8 mouse cellular contexts compared by ENCODE assay signal in the genomic region with DNA sequence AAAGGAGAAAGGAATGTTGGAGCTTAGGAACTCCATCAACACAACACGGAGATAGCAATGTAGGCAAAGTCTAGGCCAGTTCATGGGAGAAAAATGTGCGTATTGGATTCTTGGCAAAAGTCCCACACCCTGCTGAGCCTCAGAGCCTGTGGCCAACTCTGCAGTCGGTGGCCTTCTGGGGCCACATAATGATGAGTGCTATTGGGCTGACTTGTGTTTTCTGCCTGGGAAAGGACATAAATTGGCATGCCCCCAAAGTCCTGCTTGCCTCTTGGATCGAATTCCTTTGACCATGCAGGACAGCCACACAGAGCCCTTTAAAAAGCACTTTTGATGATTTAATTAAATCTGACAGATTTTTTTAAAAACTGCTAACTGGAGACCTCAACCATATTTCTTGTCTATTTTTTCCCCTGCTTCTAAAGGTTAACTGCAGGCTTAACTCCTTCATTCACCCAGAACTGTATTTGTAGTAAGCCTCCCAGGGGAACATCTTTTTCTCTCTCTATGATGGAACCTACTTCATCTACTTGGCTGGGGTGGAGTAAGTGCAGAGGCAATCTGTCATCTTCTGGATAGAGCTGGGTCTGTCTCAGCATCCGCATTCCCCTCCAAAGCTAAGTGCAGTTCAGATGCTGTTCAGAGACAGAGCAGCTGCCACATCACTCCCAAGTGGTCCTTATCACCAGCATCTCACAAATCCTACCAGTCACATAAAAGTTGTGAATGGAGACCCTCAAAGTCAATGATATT.
DNase-seq lines count a peak whose midpoint lies in the region; ATAC-seq lines count a peak whose summit lies in the region.

No protein-coding gene starts in this region.

- 60% methylated on average over 5 of the region's 5 CpGs for WGBS in midbrain, embryonic 13.5 days
- WGBS in midbrain, embryonic 11.5 days = 72% methylated on average over 5 of the region's 5 CpGs
- WGBS in stomach, embryonic 14.5 days = 26% methylated on average over 5 of the region's 5 CpGs

- H3K27me3 ChIP-seq in midbrain, embryonic 13.5 days = no peaks in the 10 kb centered on the region
- H3K27me3 ChIP-seq in midbrain, embryonic 11.5 days (ENCODE audit: control insufficient read depth, insufficient read depth, low read length) = no peaks in the 10 kb centered on the region
- no peaks in the 10 kb centered on the region for H3K27me3 ChIP-seq in stomach, embryonic 14.5 days (ENCODE audit: control insufficient read depth, insufficient read depth, low read length)

- no peak overlapping the region for H3K9ac ChIP-seq in midbrain, embryonic 13.5 days (replicated peaks)
- no peak overlapping the region for H3K9ac ChIP-seq in midbrain, embryonic 11.5 days (ENCODE audit: low read length)
- no peak overlapping the region for H3K9ac ChIP-seq in stomach, embryonic 14.5 days (replicated peaks; ENCODE audit: low read depth, low read length)

- no peak overlapping the region for H3K27ac ChIP-seq in midbrain, embryonic 13.5 days
- no peak overlapping the region for H3K27ac ChIP-seq in midbrain, embryonic 11.5 days (ENCODE audit: low read depth, low read length)
- no peak overlapping the region for H3K27ac ChIP-seq in stomach, embryonic 14.5 days (ENCODE audit: low read length)

- H3K9me3 ChIP-seq in midbrain, embryonic 13.5 days = no peaks in the 10 kb centered on the region
- no peaks in the 10 kb centered on the region for H3K9me3 ChIP-seq in midbrain, embryonic 11.5 days (ENCODE audit: control insufficient read depth, low read length)
- H3K9me3 ChIP-seq in stomach, embryonic 14.5 days (ENCODE audit: control insufficient read depth, low read depth, low read length) = no peaks in the 10 kb centered on the region

- no peak overlapping the region for H3K4me3 ChIP-seq in midbrain, embryonic 13.5 days (replicated peaks)
- H3K4me3 ChIP-seq in midbrain, embryonic 11.5 days (ENCODE audit: low read depth, low read length) = no peak overlapping the region
- no peak overlapping the region for H3K4me3 ChIP-seq in stomach, embryonic 14.5 days (ENCODE audit: low read depth, low read length)

- H3K4me1 ChIP-seq in midbrain, embryonic 13.5 days (replicated peaks) = 0 out of 2 replicates have a peak, but pooled peaks cover 3% of the 10 kb centered on the region
- no peaks in the 10 kb centered on the region for H3K4me1 ChIP-seq in midbrain, embryonic 11.5 days (ENCODE audit: control insufficient read depth, insufficient read depth, low read length)
- 0 out of 2 replicates have a peak, but pooled peaks cover 6% of the 10 kb centered on the region for H3K4me1 ChIP-seq in stomach, embryonic 14.5 days (ENCODE audit: control insufficient read depth, insufficient read depth, low read length)

- no peak overlapping the region for H3K4me2 ChIP-seq in midbrain, embryonic 13.5 days (replicated peaks)
- no peak overlapping the region for H3K4me2 ChIP-seq in midbrain, embryonic 11.5 days
- no peak overlapping the region for H3K4me2 ChIP-seq in stomach, embryonic 14.5 days (replicated peaks; ENCODE audit: low read depth, low read length)

- DNase-seq in midbrain, embryonic 11.5 days (ENCODE audit: low spot score, missing footprints) = no peak
- DNase-seq in cerebellum, adult 11-12 months = peak; percentile 85
- DNase-seq in gastrocnemius, adult 18-20 months (ENCODE audit: low spot score) = peak; percentile 10
- peak; percentile 63 for DNase-seq in kidney, postnatal 14 days
- no peak for DNase-seq in natural killer cell, adult 2 months (ENCODE audit: low spot score in 2 of 2)

- ATAC-seq in midbrain, embryonic 13.5 days = 0 out of 2 replicates have a peak, but pooled peaks have one; percentile 17
- no peak for ATAC-seq in midbrain, embryonic 11.5 days (ENCODE audit: low FRiP score)
- peak; percentile 80; the same call in 1 of the 2 replicates for ATAC-seq in stomach, embryonic 14.5 days (ENCODE audit: insufficient number of reproducible peaks, insufficient read depth, low FRiP score, low read depth)
- ATAC-seq in erythroblast, adult 5-6 weeks (replicated peaks; ENCODE audit: low FRiP score, poor library complexity, severe bottlenecking) = no peak

- no peaks in the 10 kb centered on the region for H3K36me3 ChIP-seq in midbrain, embryonic 13.5 days
- H3K36me3 ChIP-seq in midbrain, embryonic 11.5 days (ENCODE audit: control insufficient read depth, insufficient read depth, low read length) = no peaks in the 10 kb centered on the region
- no peaks in the 10 kb centered on the region for H3K36me3 ChIP-seq in stomach, embryonic 14.5 days (ENCODE audit: control insufficient read depth, insufficient read depth, low read length)

Comparison
In these comparisons a context has a peak if more than half of its experiments do, and no peak if none do; other contexts are left out.
1. ATAC-seq: peak in midbrain, embryonic 13.5 days (single experiment) and stomach, embryonic 14.5 days (single experiment); none in midbrain, embryonic 11.5 days (single experiment) and erythroblast, adult 5-6 weeks (single experiment).
2. DNase-seq: peak in cerebellum, adult 11-12 months (single experiment), gastrocnemius, adult 18-20 months (single experiment) and kidney, postnatal 14 days (single experiment); none in midbrain, embryonic 11.5 days (single experiment) and natural killer cell, adult 2 months (0 of 2).